Mouse (Mus musculus): ENCODE results near the gene Klf9. TPM values are rescaled to one million over a fixed set of nuclear protein-coding genes. Genes with fewer than 3 reads are reported as not detected.

The Klf9 gene
- polyA plus RNA-seq, 1 experiment from 2014 or later: 0.97 TPM

- 84% methylated on average over 5 of the region's 5 CpGs for WGBS
- no peak overlapping the region for H3K9ac ChIP-seq (ENCODE audit: low read length)
Measured at GRCm38 (mm10) chr19:23168899-23169658, 28.1 kb downstream of the Klf9 start.

DNA sequence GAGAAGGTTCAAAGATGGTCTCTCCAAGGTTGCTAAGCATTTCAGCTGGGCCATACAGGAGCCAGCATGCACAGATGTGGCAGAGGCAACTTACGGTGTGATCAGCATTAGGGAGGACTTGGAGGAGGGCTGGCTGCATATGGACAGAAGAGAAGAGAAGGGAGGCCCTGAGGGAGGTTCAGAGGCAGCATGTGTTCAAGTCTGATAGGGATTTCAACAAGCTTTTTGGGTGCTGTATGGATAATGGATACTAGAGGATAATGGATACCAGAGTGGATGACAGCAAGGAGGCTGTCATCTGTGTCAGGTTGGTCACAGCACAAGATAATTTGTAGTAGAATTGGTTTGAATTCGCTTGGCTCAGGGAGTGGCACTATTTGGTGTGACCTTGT is 28.6 kb downstream of the Klf9 start:
- H3K27me3 ChIP-seq (replicated peaks; ENCODE audit: control insufficient read depth, insufficient read depth, low read length): no peaks in the 10 kb centered on the region
- no peaks in the 10 kb centered on the region for H3K9me3 ChIP-seq (replicated peaks; ENCODE audit: control insufficient read depth, low read length)
- no peaks in the 10 kb centered on the region for H3K36me3 ChIP-seq (ENCODE audit: control insufficient read depth, insufficient read depth, low read length)
- no peak overlapping the region for H3K9ac ChIP-seq (ENCODE audit: low read length)
- H3K4me2 ChIP-seq (ENCODE audit: low read length): no peak overlapping the region
- H3K27ac ChIP-seq (ENCODE audit: low read depth, low read length): no peak overlapping the region
- ATAC-seq (no peak), DNase-seq (ENCODE audit: low spot score) (no peak)
- no peak overlapping the region for H3K4me3 ChIP-seq (ENCODE audit: low read depth, low read length)
- no peaks in the 10 kb centered on the region for H3K4me1 ChIP-seq (ENCODE audit: control insufficient read depth, insufficient read depth, low read length)
- 93% methylated on average over 2 of the region's 2 CpGs for WGBS

More at GRCm38 (mm10) chr19:23168899-23169658, 28.1 kb downstream of the Klf9 start:
- no peak for ATAC-seq
- H3K4me3 ChIP-seq (ENCODE audit: low read depth, low read length): no peak overlapping the region
- H3K4me2 ChIP-seq (ENCODE audit: low read length): no peak overlapping the region
- H3K4me1 ChIP-seq (ENCODE audit: control insufficient read depth, insufficient read depth, low read length): no peaks in the 10 kb centered on the region
- no peaks in the 10 kb centered on the region for H3K9me3 ChIP-seq (replicated peaks; ENCODE audit: control insufficient read depth, low read length)
- H3K27me3 ChIP-seq (replicated peaks; ENCODE audit: control insufficient read depth, insufficient read depth, low read length): no peaks in the 10 kb centered on the region
- no peaks in the 10 kb centered on the region for H3K36me3 ChIP-seq (ENCODE audit: control insufficient read depth, insufficient read depth, low read length)
- no peak for DNase-seq (ENCODE audit: low spot score)
- H3K27ac ChIP-seq (ENCODE audit: low read depth, low read length): no peak overlapping the region

DNA sequence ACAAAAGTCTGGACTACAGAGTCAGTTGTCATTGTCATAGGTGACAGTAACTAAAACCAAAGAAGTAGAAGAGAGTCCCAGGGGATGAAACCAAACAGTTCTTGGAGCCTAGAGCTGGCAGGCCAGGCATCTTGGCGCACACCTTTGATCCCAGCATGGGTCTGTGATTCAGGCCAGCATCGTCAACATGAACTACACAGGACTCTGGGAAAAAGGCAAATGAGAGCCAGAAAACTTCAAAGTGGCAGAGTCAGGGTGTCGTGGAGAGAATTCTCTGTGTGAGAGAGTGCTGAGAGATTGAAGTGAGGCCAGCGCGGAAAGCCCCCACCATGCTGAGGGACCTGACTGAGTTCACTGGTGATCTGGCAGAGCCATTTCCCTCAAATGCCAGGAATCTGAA is 29.4 kb downstream of the Klf9 start:
- DNase-seq (ENCODE audit: low spot score): no peak
- no peaks in the 10 kb centered on the region for H3K36me3 ChIP-seq (ENCODE audit: control insufficient read depth, insufficient read depth, low read length)

GRCm38 (mm10) chr19:23171136-23171535 is 30.1 kb downstream of the Klf9 start:
- no peak overlapping the region for H3K27ac ChIP-seq (ENCODE audit: low read depth, low read length)
- 88% methylated on average over 2 of the region's 2 CpGs for WGBS

More for the DNA sequence above, 29.4 kb downstream of the Klf9 start:
- Histone ChIP-seq H3K4me2 (ENCODE audit: low read length) (no peak overlapping the region), H3K27me3 (replicated peaks; ENCODE audit: control insufficient read depth, insufficient read depth, low read length) (no peaks in the 10 kb centered on the region), H3K4me3 (ENCODE audit: low read depth, low read length) (no peak overlapping the region), H3K4me1 (ENCODE audit: control insufficient read depth, insufficient read depth, low read length) (no peaks in the 10 kb centered on the region), H3K9me3 (replicated peaks; ENCODE audit: control insufficient read depth, low read length) (no peaks in the 10 kb centered on the region), H3K9ac (ENCODE audit: low read length) (no peak overlapping the region), H3K27ac (ENCODE audit: low read depth, low read length) (no peak overlapping the region)
- no peak for ATAC-seq
- WGBS: 83% methylated on average over 5 of the region's 5 CpGs

DNA sequence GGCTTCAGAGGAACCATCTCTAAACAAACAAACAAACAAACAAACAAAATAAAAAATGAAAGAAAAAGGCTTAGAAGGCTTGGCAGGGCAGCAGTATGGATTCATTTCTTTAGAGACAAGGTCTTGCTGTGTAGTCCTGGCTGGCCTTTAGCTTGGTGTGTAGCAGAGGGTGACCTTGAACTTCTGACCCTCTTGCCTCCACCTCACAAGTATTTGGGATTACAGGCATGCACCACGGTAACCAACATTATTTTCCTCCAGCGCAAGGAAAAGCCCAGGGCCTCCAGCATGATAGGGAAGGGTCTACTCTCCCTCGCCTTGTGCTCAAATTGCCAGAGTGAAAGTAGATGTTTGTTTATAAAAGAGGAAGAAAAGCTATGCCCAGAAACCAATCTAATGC is 34.1 kb downstream of the Klf9 start:
- Histone ChIP-seq H3K4me3 (ENCODE audit: low read depth, low read length) (no peak overlapping the region), H3K27ac (ENCODE audit: low read depth, low read length) (no peak overlapping the region), H3K4me1 (ENCODE audit: control insufficient read depth, insufficient read depth, low read length) (no peaks in the 10 kb centered on the region), H3K36me3 (ENCODE audit: control insufficient read depth, insufficient read depth, low read length) (no peaks in the 10 kb centered on the region), H3K9me3 (replicated peaks; ENCODE audit: control insufficient read depth, low read length) (no peaks in the 10 kb centered on the region), H3K4me2 (ENCODE audit: low read length) (no peak overlapping the region), H3K27me3 (replicated peaks; ENCODE audit: control insufficient read depth, insufficient read depth, low read length) (no peaks in the 10 kb centered on the region), H3K9ac (ENCODE audit: low read length) (no peak overlapping the region)
- DNase-seq (ENCODE audit: low spot score) (no peak), ATAC-seq (no peak)
- WGBS: 87% methylated on average over 3 of the region's 3 CpGs

More at GRCm38 (mm10) chr19:23171136-23171535, 30.1 kb downstream of the Klf9 start:
- DNase-seq (ENCODE audit: low spot score): no peak
- no peak overlapping the region for H3K4me3 ChIP-seq (ENCODE audit: low read depth, low read length)
- H3K4me1 ChIP-seq (ENCODE audit: control insufficient read depth, insufficient read depth, low read length): no peaks in the 10 kb centered on the region
- no peak overlapping the region for H3K4me2 ChIP-seq (ENCODE audit: low read length)
- H3K9me3 ChIP-seq (replicated peaks; ENCODE audit: control insufficient read depth, low read length): no peaks in the 10 kb centered on the region
- no peaks in the 10 kb centered on the region for H3K27me3 ChIP-seq (replicated peaks; ENCODE audit: control insufficient read depth, insufficient read depth, low read length)
- no peak for ATAC-seq
- no peaks in the 10 kb centered on the region for H3K36me3 ChIP-seq (ENCODE audit: control insufficient read depth, insufficient read depth, low read length)
- H3K9ac ChIP-seq (ENCODE audit: low read length): no peak overlapping the region

- ATAC-seq: no peak
- Histone ChIP-seq H3K27me3 (replicated peaks; ENCODE audit: control insufficient read depth, insufficient read depth, low read length) (no peaks in the 10 kb centered on the region), H3K36me3 (ENCODE audit: control insufficient read depth, insufficient read depth, low read length) (no peaks in the 10 kb centered on the region), H3K4me3 (ENCODE audit: low read depth, low read length) (no peak overlapping the region), H3K9ac (ENCODE audit: low read length) (no peak overlapping the region), H3K9me3 (replicated peaks; ENCODE audit: control insufficient read depth, low read length) (no peaks in the 10 kb centered on the region), H3K4me2 (ENCODE audit: low read length) (no peak overlapping the region), H3K27ac (ENCODE audit: low read depth, low read length) (no peak overlapping the region), H3K4me1 (ENCODE audit: control insufficient read depth, insufficient read depth, low read length) (no peaks in the 10 kb centered on the region)
- DNase-seq (ENCODE audit: low spot score): no peak
- WGBS: 84% methylated on average over 2 of the region's 2 CpGs
Measured at GRCm38 (mm10) chr19:23175511-23175910, 34.5 kb downstream of the Klf9 start.

DNA sequence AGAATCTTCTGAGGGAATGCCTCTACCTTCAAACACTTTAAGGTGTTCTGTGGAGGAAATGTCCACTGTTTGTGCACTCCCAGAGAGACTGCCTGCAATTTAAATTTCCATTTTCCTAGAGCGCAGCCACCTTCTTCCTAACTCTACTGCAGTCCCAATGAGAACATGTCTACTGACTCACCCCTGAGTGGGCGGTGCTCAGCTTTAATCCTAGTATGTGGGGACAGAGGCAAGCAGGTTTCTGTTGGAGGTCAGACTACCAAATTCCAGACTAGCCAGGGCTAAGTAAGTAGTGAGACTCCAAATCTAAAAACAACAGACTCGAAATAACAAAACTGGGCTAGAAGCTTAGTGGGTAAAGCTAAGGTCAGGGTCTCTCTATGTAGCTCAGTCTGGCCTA is 37.5 kb downstream of the Klf9 start:
- Histone ChIP-seq H3K4me2 (ENCODE audit: low read length) (no peak overlapping the region), H3K9ac (ENCODE audit: low read length) (no peak overlapping the region), H3K36me3 (ENCODE audit: control insufficient read depth, insufficient read depth, low read length) (no peaks in the 10 kb centered on the region), H3K27me3 (replicated peaks; ENCODE audit: control insufficient read depth, insufficient read depth, low read length) (no peaks in the 10 kb centered on the region), H3K4me1 (ENCODE audit: control insufficient read depth, insufficient read depth, low read length) (no peaks in the 10 kb centered on the region), H3K9me3 (replicated peaks; ENCODE audit: control insufficient read depth, low read length) (no peaks in the 10 kb centered on the region), H3K4me3 (ENCODE audit: low read depth, low read length) (no peak overlapping the region), H3K27ac (ENCODE audit: low read depth, low read length) (no peak overlapping the region)
- ATAC-seq (no peak), DNase-seq (ENCODE audit: low spot score) (no peak)
- WGBS: 92% methylated on average over 3 of the region's 3 CpGs

GRCm38 (mm10) chr19:23183493-23183892 is 42.5 kb downstream of the Klf9 start:
- 0 out of 2 replicates have a peak, but pooled peaks cover under 1% of the 10 kb centered on the region for H3K36me3 ChIP-seq (ENCODE audit: control insufficient read depth, insufficient read depth, low read length)
- DNase-seq (ENCODE audit: low spot score) (no peak), ATAC-seq (no peak)
- H3K4me2 ChIP-seq (ENCODE audit: low read length): no peak overlapping the region
- no peak overlapping the region for H3K27ac ChIP-seq (ENCODE audit: low read depth, low read length)
- no peak overlapping the region for H3K9ac ChIP-seq (ENCODE audit: low read length)
- H3K27me3 ChIP-seq (replicated peaks; ENCODE audit: control insufficient read depth, insufficient read depth, low read length): no peaks in the 10 kb centered on the region
- no peaks in the 10 kb centered on the region for H3K4me1 ChIP-seq (ENCODE audit: control insufficient read depth, insufficient read depth, low read length)
- H3K4me3 ChIP-seq (ENCODE audit: low read depth, low read length): no peak overlapping the region
- WGBS: 94% methylated on average over 4 of the region's 4 CpGs
- no peaks in the 10 kb centered on the region for H3K9me3 ChIP-seq (replicated peaks; ENCODE audit: control insufficient read depth, low read length)

- ATAC-seq (no peak), DNase-seq (ENCODE audit: low spot score) (no peak)
- Histone ChIP-seq H3K9me3 (replicated peaks; ENCODE audit: control insufficient read depth, low read length) (no peaks in the 10 kb centered on the region), H3K9ac (ENCODE audit: low read length) (no peak overlapping the region), H3K27me3 (replicated peaks; ENCODE audit: control insufficient read depth, insufficient read depth, low read length) (no peaks in the 10 kb centered on the region), H3K4me3 (ENCODE audit: low read depth, low read length) (no peak overlapping the region), H3K27ac (ENCODE audit: low read depth, low read length) (no peak overlapping the region), H3K4me2 (ENCODE audit: low read length) (no peak overlapping the region), H3K4me1 (ENCODE audit: control insufficient read depth, insufficient read depth, low read length) (no peaks in the 10 kb centered on the region), H3K36me3 (ENCODE audit: control insufficient read depth, insufficient read depth, low read length) (0 out of 2 replicates have a peak, but pooled peaks cover 3% of the 10 kb centered on the region)
- 76% methylated on average over 4 of the region's 4 CpGs for WGBS
Measured at GRCm38 (mm10) chr19:23184068-23184467, 43.0 kb downstream of the Klf9 start.
